Mouse (Mus musculus) hindbrain, embryonic 14.5 days (tissue): ENCODE measurements around the gene Ncs1. TPM values are rescaled to one million over a fixed set of nuclear protein-coding genes. Genes with fewer than 3 reads are reported as not detected.

Experiments
- ATAC-seq: fragments of 200-750 bp; cut with Nextera tagmentation; 2 replicates; pipeline ENCODE4 v1.8.0; 2017; ENCODE audit warnings: moderate number of reproducible peaks, mild to moderate bottlenecking, moderate TSS enrichment, moderate library complexity; ENCODE audit not compliant: low FRiP score
- DNase-seq: peaks from one replicate; pipeline ENCODE4 v3.0.0-alpha.2; 2015; ENCODE audit warnings: low spot score
- H3K27ac ChIP-seq: fragments of 300-500 bp; sonication (generic); 2 replicates; pipeline ENCODE4 v1.5.1; 2014; ENCODE audit warnings: mild to moderate bottlenecking, moderate library complexity
- H3K27me3 ChIP-seq: fragments of 300-500 bp; sonication (generic); 2 replicates; pipeline ENCODE4 v1.6.1; 2014; ENCODE audit warnings: mild to moderate bottlenecking, low read length, mixed read lengths; ENCODE audit not compliant: control insufficient read depth, insufficient read depth
- H3K36me3 ChIP-seq: fragments of 300-500 bp; sonication (generic); replicated peaks from 2 replicates; pipeline ENCODE4 v1.6.1; 2014; ENCODE audit not compliant: control insufficient read depth, insufficient read depth
- H3K4me1 ChIP-seq: fragments of 300-500 bp; sonication (generic); replicated peaks from 2 replicates; pipeline ENCODE4 v1.6.1; 2014; ENCODE audit warnings: antibody characterized with exemption, low read length, mixed read lengths; ENCODE audit not compliant: control insufficient read depth, insufficient read depth
- H3K4me2 ChIP-seq: fragments of 300-500 bp; sonication (generic); replicated peaks from 2 replicates; pipeline ENCODE4 v1.6.1; 2014; ENCODE audit warnings: mild to moderate bottlenecking, moderate library complexity
- H3K4me3 ChIP-seq: fragments of 300-500 bp; sonication (generic); replicated peaks from 2 replicates; pipeline ENCODE4 v1.5.1; 2014; ENCODE audit warnings: mild to moderate bottlenecking, low read length
- H3K9ac ChIP-seq: fragments of 300-500 bp; sonication (generic); 2 replicates; pipeline ENCODE4 v1.6.1; 2014
- H3K9me3 ChIP-seq: fragments of 300-500 bp; sonication (generic); 2 replicates; pipeline ENCODE4 v1.6.1; 2016; ENCODE audit warnings: low read length; ENCODE audit not compliant: control insufficient read depth
- WGBS: fragments of 180-500 bp; shearing (Covaris S2); extraction: QIAGEN DNeasy Blood & Tissue Kit; methylation state at CpG from one replicate; pipeline ENCODE4 v1.1.7; 2014; 5-methylcytosine and 5-hydroxymethylcytosine counted together
- polyA plus RNA-seq: library from polyadenylated mRNA; unstranded; fragments of >200 nt; fragmentation: Nextera tagmentation; extraction: Ambion mirVana; gene quantifications from 2 replicates; pipeline ENCODE4 v1.2.1, GENCODE M21; 2014

Ncs1 gene
- polyA plus RNA-seq, 1 experiment from 2014 or later: 213 TPM

DNA sequence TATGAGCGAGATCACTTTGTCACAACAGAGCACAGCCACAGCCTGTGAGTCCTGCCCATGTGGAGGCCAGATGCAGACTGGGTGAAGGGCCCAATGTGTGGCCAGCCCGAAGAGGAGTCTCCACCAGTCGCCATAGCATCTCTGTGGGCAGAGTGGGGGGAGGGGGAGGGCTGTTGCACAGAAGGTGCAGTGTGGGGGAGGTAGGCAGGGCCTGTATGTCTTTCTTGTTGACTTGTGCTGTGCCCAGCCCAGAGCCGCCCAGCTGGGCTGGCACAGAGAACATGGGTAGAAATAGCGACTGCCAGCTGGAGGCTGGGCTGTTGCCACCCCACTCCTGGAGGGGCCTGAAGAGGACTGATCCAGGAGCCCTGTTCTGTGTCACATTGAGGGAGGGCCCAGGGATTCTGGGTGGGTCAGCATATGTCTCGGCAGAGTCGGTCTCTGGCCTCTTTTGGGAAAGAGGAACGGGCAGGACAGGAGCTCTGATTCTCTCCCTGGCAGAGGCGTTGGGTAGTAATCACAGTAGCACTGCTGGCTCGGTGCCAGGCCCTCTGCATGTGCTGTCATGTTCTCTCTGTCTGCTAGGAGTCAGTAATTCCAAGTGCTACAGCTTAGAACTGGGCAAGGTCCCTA lies 18.2 kb downstream of the Ncs1 start:
- H3K27me3 ChIP-seq: no peaks in the 10 kb centered on the region
- no peak overlapping the region; the same call in 1 of the 2 replicates for H3K9ac ChIP-seq
- peak overlapping the region; percentile 68 for H3K27ac ChIP-seq
- no peak overlapping the region for H3K4me2 ChIP-seq
- H3K36me3 ChIP-seq: 0 out of 2 replicates have a peak, but pooled peaks cover 4% of the 10 kb centered on the region
- H3K9me3 ChIP-seq: no peaks in the 10 kb centered on the region
- ATAC-seq (peak; percentile 72), DNase-seq (peak; percentile 82)
- WGBS: 30% methylated on average over 10 of the region's 10 CpGs
- peaks cover 69% of the 10 kb centered on the region for H3K4me1 ChIP-seq
- no peak overlapping the region for H3K4me3 ChIP-seq

DNA sequence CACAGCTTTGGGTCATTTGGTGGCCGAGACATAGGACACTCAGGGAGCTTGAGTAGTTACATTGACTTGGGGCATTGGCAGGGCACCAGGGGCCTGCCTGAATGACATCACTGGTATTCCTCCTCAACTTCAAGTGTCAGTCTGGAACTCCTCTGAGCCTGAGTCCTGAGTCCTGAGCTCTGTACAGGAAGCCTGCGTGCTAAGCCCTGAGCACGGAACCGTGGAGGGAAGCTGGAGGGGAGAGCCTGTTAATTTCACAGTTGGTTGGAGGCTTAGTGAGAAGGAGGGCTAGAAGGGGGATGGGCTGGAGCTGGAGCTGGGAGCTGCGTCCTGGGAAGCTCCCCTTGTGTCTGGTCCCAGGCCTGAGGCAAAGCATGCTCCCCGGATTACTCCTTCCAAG lies 21.8 kb downstream of the Ncs1 start:
- Histone ChIP-seq H3K4me2 (no peak overlapping the region), H3K27ac (peak overlapping the region; percentile 66), H3K9me3 (no peaks in the 10 kb centered on the region), H3K4me1 (peaks cover 62% of the 10 kb centered on the region), H3K4me3 (no peak overlapping the region), H3K9ac (no peak overlapping the region), H3K27me3 (no peaks in the 10 kb centered on the region), H3K36me3 (peaks cover 4% of the 10 kb centered on the region; the same call in 1 of the 2 replicates)
- no peak for DNase-seq
- peak; percentile 47; the same call in 1 of the 2 replicates for ATAC-seq
- WGBS: 25% methylated on average over 6 of the region's 6 CpGs

DNA sequence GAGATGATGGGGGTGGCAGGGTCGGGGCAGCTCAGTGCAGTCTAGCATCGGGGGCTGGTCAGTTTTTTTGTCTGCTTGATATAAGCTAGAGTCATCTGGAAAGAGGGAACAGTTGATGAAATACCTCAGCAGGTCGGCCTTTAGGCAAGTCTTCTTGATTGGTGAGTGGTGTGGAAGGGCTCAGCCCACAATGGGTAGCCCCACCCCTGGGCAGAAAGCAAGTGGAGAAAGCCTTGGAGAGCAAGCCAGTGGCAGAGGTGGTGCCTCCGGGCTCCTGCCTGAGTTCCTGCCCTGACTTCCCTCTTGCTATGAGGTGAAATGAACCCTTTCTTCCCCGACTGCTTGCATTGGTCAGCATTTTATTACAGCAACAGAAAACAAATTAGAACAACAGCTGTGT lies 23.0 kb downstream of the Ncs1 start:
- peaks cover 4% of the 10 kb centered on the region; the same call in 1 of the 2 replicates for H3K36me3 ChIP-seq
- WGBS: 45% methylated on average over 5 of the region's 5 CpGs
- H3K9ac ChIP-seq: no peak overlapping the region
- H3K27me3 ChIP-seq: no peaks in the 10 kb centered on the region
- no peak overlapping the region for H3K4me2 ChIP-seq
- no peak for DNase-seq
- H3K9me3 ChIP-seq: no peaks in the 10 kb centered on the region
- H3K4me3 ChIP-seq: no peak overlapping the region
- no peak for ATAC-seq
- H3K27ac ChIP-seq: 0 out of 2 replicates have a peak overlapping the region, but pooled peaks have one; percentile 3
- H3K4me1 ChIP-seq: peaks cover 50% of the 10 kb centered on the region

DNA sequence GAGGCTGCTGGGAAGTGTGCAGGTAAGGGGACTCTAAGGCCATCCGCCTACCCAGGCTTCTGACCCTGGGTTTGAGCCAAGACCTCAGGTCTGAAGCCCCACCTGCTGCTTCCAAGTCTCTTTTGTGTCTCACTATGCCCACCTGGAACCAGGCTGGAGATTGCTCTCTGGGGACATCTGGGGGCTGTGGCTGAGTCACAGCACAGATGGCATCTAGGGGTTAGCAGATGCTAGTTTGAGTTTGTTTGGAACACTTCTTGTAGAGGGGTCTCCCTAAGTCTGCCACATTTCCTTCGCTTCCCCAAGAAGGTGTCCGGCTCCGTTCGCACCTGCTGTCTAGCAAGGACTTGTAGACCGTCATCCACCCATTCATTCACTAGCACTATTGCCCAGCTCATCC lies 23.6 kb downstream of the Ncs1 start:
- ATAC-seq: no peak
- WGBS: 82% methylated on average over 6 of the region's 6 CpGs
- DNase-seq: no peak
- Histone ChIP-seq H3K27me3 (no peaks in the 10 kb centered on the region), H3K4me3 (no peak overlapping the region), H3K9ac (no peak overlapping the region), H3K9me3 (no peaks in the 10 kb centered on the region), H3K4me1 (peaks cover 44% of the 10 kb centered on the region), H3K36me3 (peaks cover 4% of the 10 kb centered on the region), H3K4me2 (no peak overlapping the region), H3K27ac (no peak overlapping the region)

DNA sequence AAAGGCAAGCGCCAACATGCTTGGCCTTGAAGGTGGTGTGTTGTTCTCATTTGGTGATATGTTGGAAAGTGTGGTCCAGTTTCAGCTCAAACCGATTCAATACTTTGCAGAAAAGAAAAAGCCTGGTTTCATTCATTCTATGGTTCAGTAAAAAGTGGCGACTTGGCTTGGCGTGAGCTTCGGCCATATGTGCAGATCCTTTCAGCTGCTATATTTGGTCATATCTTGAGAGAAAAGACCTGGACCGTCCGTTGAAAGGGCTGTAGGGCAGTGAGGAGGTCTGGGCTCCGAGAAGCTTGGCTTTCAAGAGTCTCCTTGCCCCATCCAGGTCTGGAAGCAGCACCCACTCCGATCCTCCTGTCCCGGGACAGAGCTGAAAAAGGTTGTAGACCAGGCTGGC lies 24.2 kb downstream of the Ncs1 start:
- ATAC-seq (no peak), DNase-seq (no peak)
- H3K36me3 ChIP-seq: peaks cover 4% of the 10 kb centered on the region
- no peaks in the 10 kb centered on the region for H3K27me3 ChIP-seq
- no peak overlapping the region for H3K4me3 ChIP-seq
- H3K4me1 ChIP-seq: peaks cover 38% of the 10 kb centered on the region
- H3K27ac ChIP-seq: no peak overlapping the region
- H3K4me2 ChIP-seq: no peak overlapping the region
- H3K9me3 ChIP-seq: no peaks in the 10 kb centered on the region
- H3K9ac ChIP-seq: no peak overlapping the region
- WGBS: 97% methylated on average over 10 of the region's 10 CpGs

DNA sequence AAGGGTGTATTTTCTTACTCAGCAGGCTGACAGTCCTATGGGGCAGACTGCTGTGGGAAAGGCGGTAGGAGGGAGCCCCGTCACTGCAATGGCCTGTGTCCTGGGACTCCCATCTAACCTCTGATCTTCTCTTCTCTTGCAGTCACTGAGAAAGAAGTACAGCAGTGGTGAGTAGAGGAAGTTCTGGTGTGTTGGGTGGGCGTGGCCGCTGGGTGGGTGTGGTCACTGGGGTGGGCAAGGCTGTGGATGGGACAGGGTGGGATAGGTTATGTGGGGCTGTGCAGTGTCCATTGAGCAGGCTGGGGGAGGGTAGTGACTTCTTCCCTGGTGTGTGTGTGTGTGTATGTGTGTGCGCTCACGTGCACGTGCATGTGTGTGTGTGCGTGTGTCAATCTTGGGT lies 24.8 kb downstream of the Ncs1 start:
- 89% methylated on average over 8 of the region's 8 CpGs for WGBS
- Histone ChIP-seq H3K9ac (no peak overlapping the region), H3K4me2 (no peak overlapping the region), H3K27me3 (no peaks in the 10 kb centered on the region), H3K9me3 (no peaks in the 10 kb centered on the region), H3K36me3 (peaks cover 6% of the 10 kb centered on the region), H3K4me3 (no peak overlapping the region), H3K4me1 (peaks cover 32% of the 10 kb centered on the region), H3K27ac (no peak overlapping the region)
- ATAC-seq: no peak
- no peak for DNase-seq

DNA sequence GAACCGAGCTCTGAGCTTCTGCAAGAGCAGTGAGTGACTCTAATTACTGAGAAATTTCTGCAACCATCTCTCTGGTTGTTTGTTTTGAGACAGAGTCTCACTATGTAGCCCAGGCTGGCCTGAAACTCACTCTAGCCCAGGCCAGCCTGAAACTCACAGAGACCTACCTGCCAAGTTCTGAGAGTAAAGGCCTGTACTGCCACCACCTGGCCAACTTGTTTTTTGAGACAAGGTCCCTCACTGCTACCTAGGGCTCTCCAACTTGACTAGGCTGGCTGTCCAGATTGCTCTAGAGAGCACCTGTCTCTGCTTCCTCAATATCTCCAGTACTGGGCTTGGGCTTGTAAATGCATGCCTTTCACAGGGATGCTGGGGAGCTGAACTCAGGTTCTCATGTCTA lies 25.4 kb downstream of the Ncs1 start:
- Histone ChIP-seq H3K4me1 (peaks cover 26% of the 10 kb centered on the region), H3K36me3 (peaks cover 12% of the 10 kb centered on the region), H3K27ac (no peak overlapping the region), H3K9me3 (no peaks in the 10 kb centered on the region), H3K9ac (no peak overlapping the region), H3K27me3 (no peaks in the 10 kb centered on the region), H3K4me2 (no peak overlapping the region), H3K4me3 (no peak overlapping the region)
- ATAC-seq (no peak), DNase-seq (no peak)
- 96% methylated on average over 1 of the region's 1 CpGs for WGBS

DNA sequence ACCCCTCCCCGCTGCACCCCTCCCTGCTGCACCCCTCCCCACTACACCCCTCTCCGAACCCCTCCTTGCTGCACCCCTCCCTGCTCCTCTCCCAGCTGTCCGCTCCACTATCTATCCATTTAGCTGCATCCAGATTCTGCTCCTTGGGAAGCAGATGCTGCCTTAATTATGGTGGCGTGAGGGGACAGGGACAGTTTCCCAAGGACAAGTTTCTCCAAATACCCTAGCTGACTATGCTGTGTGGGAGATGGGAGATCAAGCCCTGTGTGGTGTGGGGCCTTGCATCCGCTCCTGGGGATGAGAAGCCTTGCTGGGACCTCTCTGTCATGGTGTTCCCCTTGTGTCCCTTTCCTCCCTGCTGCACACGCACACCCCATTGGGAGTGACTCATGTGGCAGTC lies 29.4 kb downstream of the Ncs1 start:
- Histone ChIP-seq H3K9ac (no peak overlapping the region), H3K9me3 (no peaks in the 10 kb centered on the region), H3K36me3 (peaks cover 29% of the 10 kb centered on the region), H3K4me2 (no peak overlapping the region), H3K4me1 (0 out of 2 replicates have a peak, but pooled peaks cover 3% of the 10 kb centered on the region), H3K27me3 (no peaks in the 10 kb centered on the region), H3K27ac (no peak overlapping the region), H3K4me3 (no peak overlapping the region)
- WGBS: 83% methylated on average over 6 of the region's 6 CpGs
- no peak for DNase-seq
- ATAC-seq: no peak

DNA sequence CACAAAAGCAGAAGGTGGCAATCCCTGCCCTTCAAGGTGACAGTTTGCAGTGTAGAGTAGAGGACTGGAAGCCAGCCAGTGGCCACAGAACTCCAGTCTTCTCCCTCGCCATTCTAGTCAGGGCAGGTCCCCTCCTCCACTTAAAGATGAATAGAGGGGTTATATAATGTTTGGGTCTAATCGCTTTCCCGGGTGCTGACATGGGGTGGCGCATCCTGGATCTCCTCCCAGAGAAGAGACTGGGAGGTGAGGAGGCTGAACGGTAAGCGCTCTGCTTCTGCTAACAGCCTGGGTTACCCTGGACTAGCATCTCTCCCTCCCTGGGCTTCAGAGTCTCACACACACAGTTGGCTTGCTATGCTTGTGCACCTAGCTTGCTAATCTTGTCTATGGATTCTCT lies 32.2 kb downstream of the Ncs1 start:
- Histone ChIP-seq H3K27ac (no peak overlapping the region), H3K4me1 (0 out of 2 replicates have a peak, but pooled peaks cover 3% of the 10 kb centered on the region), H3K9me3 (no peaks in the 10 kb centered on the region), H3K9ac (no peak overlapping the region), H3K27me3 (no peaks in the 10 kb centered on the region), H3K4me2 (no peak overlapping the region), H3K4me3 (no peak overlapping the region), H3K36me3 (peaks cover 55% of the 10 kb centered on the region)
- DNase-seq: no peak
- no peak for ATAC-seq
- WGBS: 65% methylated on average over 6 of the region's 6 CpGs

DNA sequence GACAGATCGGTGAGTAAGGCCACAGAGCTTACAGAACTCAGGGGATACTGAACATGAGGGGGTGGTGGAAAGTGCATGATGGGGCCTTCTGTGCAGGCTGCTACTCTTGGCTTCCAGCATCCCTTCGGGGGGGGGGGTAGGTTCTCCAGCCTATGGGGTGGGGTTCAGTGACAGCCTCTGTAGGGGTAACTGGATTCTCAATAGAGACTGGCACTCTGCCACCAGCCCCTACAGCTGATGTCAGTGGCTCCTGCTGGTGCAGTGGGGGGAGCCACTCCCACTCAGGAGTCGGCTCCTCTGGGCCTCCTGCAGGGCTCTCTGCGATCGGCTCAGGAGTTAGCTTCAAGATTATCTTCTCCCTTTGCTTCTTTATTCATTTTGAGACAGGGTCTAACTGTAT lies 32.9 kb downstream of the Ncs1 start:
- 53% methylated on average over 5 of the region's 5 CpGs for WGBS
- Histone ChIP-seq H3K9me3 (no peaks in the 10 kb centered on the region), H3K9ac (no peak overlapping the region), H3K4me1 (0 out of 2 replicates have a peak, but pooled peaks cover 3% of the 10 kb centered on the region), H3K27ac (no peak overlapping the region), H3K4me2 (no peak overlapping the region), H3K36me3 (peaks cover 62% of the 10 kb centered on the region), H3K27me3 (no peaks in the 10 kb centered on the region), H3K4me3 (no peak overlapping the region)
- ATAC-seq (no peak), DNase-seq (no peak)
